Mouse (Mus musculus) leukemia stem cell, adult 10-12 weeks (primary cell): ENCODE measurements around the gene Slfn2. TPM values are rescaled to one million over a fixed set of nuclear protein-coding genes. Genes with fewer than 3 reads are reported as not detected.

ENCODE experiments used
- polyA plus RNA-seq: library from polyadenylated mRNA; stranded (reverse); fragments of >175 nt; gene quantifications from 2 replicates; pipeline ENCODE4 v1.2.3, GENCODE M21; 2012; ENCODE audit warnings: low replicate concordance

Slfn2 gene
- polyA plus RNA-seq: 0.92 and 5.7 TPM in 2 replicates

GRCm38 (mm10) chr11:83064946-83065345 lies at the start of gene Slfn2:
Slfn2 (plus strand) TSS chr11:83065112.

DNA sequence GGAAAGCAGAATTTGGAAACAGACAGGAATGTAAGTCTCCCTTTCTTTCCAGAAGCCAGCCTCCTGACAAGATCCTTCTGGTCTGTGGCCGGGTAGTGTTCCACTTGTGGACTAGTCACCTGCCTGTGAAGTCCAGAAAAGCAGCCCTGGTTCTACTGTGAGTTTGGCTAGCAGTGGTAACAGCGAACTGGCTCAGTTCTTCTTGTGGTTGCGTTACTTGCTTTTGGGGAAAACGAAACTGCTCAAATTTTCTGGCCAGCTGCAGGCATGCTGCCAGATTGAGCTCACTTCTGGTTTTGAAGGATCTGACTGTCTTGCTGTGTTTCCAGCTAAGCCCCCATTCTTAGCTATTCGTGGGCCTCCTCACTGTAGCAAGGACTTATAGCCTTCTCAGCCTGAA lies 44.3 kb upstream of the Slfn2 start, which contains the start of gene Slfn8:
Gene Slfn8 (minus strand): TSS at position 190 of the 400 bp plus-strand sequence.

GRCm38 (mm10) chr11:83116597-83117227 lies 51.8 kb downstream of the Slfn2 start, which contains the start of gene Slfn1:
Slfn1 (plus strand) TSS chr11:83116849.

Other genes with a start within 250 kb of the Slfn2 start
- 19.8 and 81.1 TPM in 2 replicates for gene Rffl, start 193.9 kb upstream of the Slfn2 start, polyA plus RNA-seq
- gene Rad51d, start 174.5 kb upstream of the Slfn2 start, polyA plus RNA-seq: 7.8 and 9.3 TPM in 2 replicates
- not detected in 2 replicates for gene Fndc8, start 173.0 kb upstream of the Slfn2 start, polyA plus RNA-seq
- gene Nle1, start 156.7 kb upstream of the Slfn2 start, polyA plus RNA-seq: 53.6 and 74.8 TPM in 2 replicates
- gene Unc45b, start 154.6 kb upstream of the Slfn2 start, polyA plus RNA-seq: 0.09 TPM in 1 of 2 replicates, not detected in the other
- 0.74 and 0.99 TPM in 2 replicates for gene Slfn5, start 113.8 kb upstream of the Slfn2 start, polyA plus RNA-seq
- gene Slfn9, start 73.3 kb upstream of the Slfn2 start, polyA plus RNA-seq: 2.0 and 5.0 TPM in 2 replicates
- 1.7 and 2.2 TPM in 2 replicates for gene Slfn8, start 44.3 kb upstream of the Slfn2 start, polyA plus RNA-seq
- gene Slfn1, start 51.7 kb downstream of the Slfn2 start, polyA plus RNA-seq: 0.63 and 1.1 TPM in 2 replicates
- 0.26 and 0.41 TPM in 2 replicates for gene Slfn4, start 110.1 kb downstream of the Slfn2 start, polyA plus RNA-seq
- 0.80 TPM in 1 of 2 replicates, not detected in the other for gene Slfn3, start 126.2 kb downstream of the Slfn2 start, polyA plus RNA-seq
- gene Slfn14, start 221.6 kb downstream of the Slfn2 start, polyA plus RNA-seq: 0.15 and 0.91 TPM in 2 replicates
- 12.4 and 24.2 TPM in 2 replicates for gene Ap2b1, start 233.9 kb downstream of the Slfn2 start, polyA plus RNA-seq
- 3.9 and 5.0 TPM in 2 replicates for gene Pex12, start 237.5 kb downstream of the Slfn2 start, polyA plus RNA-seq